Mouse (Mus musculus) stomach, postnatal 0 days (tissue): ENCODE results near the gene Gm49361. TPM values are rescaled to one million over a fixed set of nuclear protein-coding genes. Genes with fewer than 3 reads are reported as not detected.

Experiments
- ATAC-seq: fragments of 200-750 bp; cut with Nextera tagmentation; 2 replicates; pipeline ENCODE4 v1.8.0; 2017; ENCODE audit not compliant: low FRiP score, low TSS enrichment
- DNase-seq: peaks from one replicate; pipeline ENCODE4 v3.0.0-alpha.2; 2016; ENCODE audit warnings: low spot score
- H3K27ac ChIP-seq: fragments of 300-500 bp; sonication (generic); replicated peaks from 2 replicates; pipeline ENCODE4 v1.5.1; 2014; ENCODE audit warnings: mild to moderate bottlenecking, control low read depth
- H3K27me3 ChIP-seq: fragments of 300-500 bp; sonication (generic); 2 replicates; pipeline ENCODE4 v1.6.1; 2014; ENCODE audit warnings: low read length; ENCODE audit not compliant: control insufficient read depth, insufficient read depth
- H3K36me3 ChIP-seq: fragments of 300-500 bp; sonication (generic); 2 replicates; pipeline ENCODE4 v1.6.1; 2014; ENCODE audit warnings: low read length, mixed read lengths; ENCODE audit not compliant: control insufficient read depth, insufficient read depth
- H3K4me1 ChIP-seq: fragments of 300-500 bp; sonication (generic); replicated peaks from 2 replicates; pipeline ENCODE4 v1.6.1; 2014; ENCODE audit warnings: antibody characterized with exemption; ENCODE audit not compliant: control insufficient read depth, insufficient read depth
- H3K4me2 ChIP-seq: fragments of 300-500 bp; sonication (generic); replicated peaks from 2 replicates; pipeline ENCODE4 v1.6.1; 2014; ENCODE audit warnings: low read depth, mild to moderate bottlenecking, control low read depth, moderate library complexity
- H3K4me3 ChIP-seq: fragments of 300-500 bp; sonication (generic); 2 replicates; pipeline ENCODE4 v1.5.1; 2014; ENCODE audit warnings: low read depth, low read length, control low read depth
- H3K9ac ChIP-seq: fragments of 300-500 bp; sonication (generic); 2 replicates; pipeline ENCODE4 v1.6.1; 2014; ENCODE audit warnings: mild to moderate bottlenecking, low read length, control low read depth, mixed read lengths
- H3K9me3 ChIP-seq: fragments of 300-500 bp; sonication (generic); 2 replicates; pipeline ENCODE4 v1.6.1; 2016; ENCODE audit warnings: low read length; ENCODE audit not compliant: control insufficient read depth
- CTCF ChIP-seq: IDR thresholded peaks from 2 replicates; pipeline ENCODE4 v1.5.1; 2016; ENCODE audit warnings: antibody characterized with exemption, low read depth, mild to moderate bottlenecking, moderate library complexity
- EP300 ChIP-seq: optimal IDR thresholded peaks from 2 replicates; pipeline ENCODE3; 2016; ENCODE audit warnings: antibody characterized with exemption
- WGBS: fragments of 180-500 bp; shearing (Covaris S2); extraction: QIAGEN DNeasy Blood & Tissue Kit; methylation state at CpG from one replicate; pipeline ENCODE4 v1.1.7; 2014; 5-methylcytosine and 5-hydroxymethylcytosine counted together
- polyA plus RNA-seq: library from polyadenylated mRNA; unstranded; fragments of >200 nt; fragmentation: Nextera tagmentation; extraction: Ambion mirVana; gene quantifications from 2 replicates; pipeline ENCODE4 v1.2.1, GENCODE M21; 2015

The Gm49361 gene
- polyA plus RNA-seq, 1 experiment from 2014 or later: not detected

- no peak for DNase-seq
- 90% methylated on average over 5 of the region's 5 CpGs for WGBS
These were observed 23.2 kb upstream of the Gm49361 start for GRCm38 (mm10) chr14:57769102-57769501.

GRCm38 (mm10) chr14:57760447-57761412 lies 14.8 kb upstream of the Gm49361 start:
- H3K9ac ChIP-seq: no peak overlapping the region
- no peak overlapping the region for H3K4me2 ChIP-seq
- 69% methylated on average over 10 of the region's 10 CpGs for WGBS
- no peak overlapping the region for H3K27ac ChIP-seq
- no peaks in the 10 kb centered on the region for H3K27me3 ChIP-seq
- no peak for TF ChIP-seq CTCF
- TF ChIP-seq EP300: no peak
- DNase-seq (no peak), ATAC-seq (no peak)
- no peak overlapping the region for H3K4me3 ChIP-seq
- no peaks in the 10 kb centered on the region for H3K4me1 ChIP-seq
- no peaks in the 10 kb centered on the region for H3K9me3 ChIP-seq
- H3K36me3 ChIP-seq: no peaks in the 10 kb centered on the region

More at GRCm38 (mm10) chr14:57769102-57769501, 23.2 kb upstream of the Gm49361 start:
- Histone ChIP-seq H3K4me1 (no peaks in the 10 kb centered on the region), H3K27me3 (no peaks in the 10 kb centered on the region), H3K9ac (no peak overlapping the region), H3K36me3 (no peaks in the 10 kb centered on the region), H3K9me3 (no peaks in the 10 kb centered on the region), H3K27ac (no peak overlapping the region), H3K4me2 (no peak overlapping the region), H3K4me3 (no peak overlapping the region)
- TF ChIP-seq EP300 (no peak), CTCF (no peak)
- no peak for ATAC-seq

- DNase-seq: no peak
- H3K4me3 ChIP-seq: no peak within 1 kb of the TSS
- no peaks in the 10 kb centered on the region for H3K36me3 ChIP-seq
- no peaks in the 10 kb centered on the region for H3K9me3 ChIP-seq
- no peaks in the 10 kb centered on the region for H3K27me3 ChIP-seq
- no peak within 1 kb of the TSS for H3K9ac ChIP-seq
- H3K4me2 ChIP-seq: no peak within 1 kb of the TSS
- no peak within 1 kb of the TSS for H3K27ac ChIP-seq
- WGBS: 80% methylated on average over 4 of the region's 4 CpGs
- TF ChIP-seq CTCF (no peak), EP300 (no peak)
- H3K4me1 ChIP-seq: no peaks in the 10 kb centered on the region
- no peak for ATAC-seq
These were observed 12.3 kb upstream of the Gm49361 start, which contains the start of gene Lats2 for GRCm38 (mm10) chr14:57758237-57758636. Lats2 (minus strand) TSS chr14:57758388.

- no peak overlapping the region for H3K4me2 ChIP-seq
- no peaks in the 10 kb centered on the region for H3K27me3 ChIP-seq
- H3K4me3 ChIP-seq: no peak overlapping the region
- no peak overlapping the region for H3K9ac ChIP-seq
- DNase-seq: no peak
- ATAC-seq: no peak
- H3K27ac ChIP-seq: no peak overlapping the region
- WGBS: 80% methylated on average over 4 of the region's 4 CpGs
- no peaks in the 10 kb centered on the region for H3K4me1 ChIP-seq
- no peaks in the 10 kb centered on the region for H3K9me3 ChIP-seq
- TF ChIP-seq EP300: no peak
- no peak for TF ChIP-seq CTCF
- no peaks in the 10 kb centered on the region for H3K36me3 ChIP-seq
These were observed 10.2 kb upstream of the Gm49361 start for GRCm38 (mm10) chr14:57756094-57756493.

- no peak for DNase-seq
- Histone ChIP-seq H3K4me3 (no peak overlapping the region), H3K27me3 (no peaks in the 10 kb centered on the region), H3K27ac (no peak overlapping the region), H3K4me2 (no peak overlapping the region), H3K9ac (no peak overlapping the region), H3K4me1 (no peaks in the 10 kb centered on the region), H3K9me3 (no peaks in the 10 kb centered on the region), H3K36me3 (no peaks in the 10 kb centered on the region)
- WGBS: 91% methylated on average over 2 of the region's 2 CpGs
- TF ChIP-seq CTCF (no peak), EP300 (no peak)
- ATAC-seq: no peak
These were observed 9.8 kb upstream of the Gm49361 start for GRCm38 (mm10) chr14:57755661-57756060.
